Mouse (Mus musculus): ENCODE measurements around the gene Coq10b. TPM values are rescaled to one million over a fixed set of nuclear protein-coding genes. Genes with fewer than 3 reads are reported as not detected.

The Coq10b gene
- total RNA-seq, 1 experiment, result 20.4 TPM

DNA sequence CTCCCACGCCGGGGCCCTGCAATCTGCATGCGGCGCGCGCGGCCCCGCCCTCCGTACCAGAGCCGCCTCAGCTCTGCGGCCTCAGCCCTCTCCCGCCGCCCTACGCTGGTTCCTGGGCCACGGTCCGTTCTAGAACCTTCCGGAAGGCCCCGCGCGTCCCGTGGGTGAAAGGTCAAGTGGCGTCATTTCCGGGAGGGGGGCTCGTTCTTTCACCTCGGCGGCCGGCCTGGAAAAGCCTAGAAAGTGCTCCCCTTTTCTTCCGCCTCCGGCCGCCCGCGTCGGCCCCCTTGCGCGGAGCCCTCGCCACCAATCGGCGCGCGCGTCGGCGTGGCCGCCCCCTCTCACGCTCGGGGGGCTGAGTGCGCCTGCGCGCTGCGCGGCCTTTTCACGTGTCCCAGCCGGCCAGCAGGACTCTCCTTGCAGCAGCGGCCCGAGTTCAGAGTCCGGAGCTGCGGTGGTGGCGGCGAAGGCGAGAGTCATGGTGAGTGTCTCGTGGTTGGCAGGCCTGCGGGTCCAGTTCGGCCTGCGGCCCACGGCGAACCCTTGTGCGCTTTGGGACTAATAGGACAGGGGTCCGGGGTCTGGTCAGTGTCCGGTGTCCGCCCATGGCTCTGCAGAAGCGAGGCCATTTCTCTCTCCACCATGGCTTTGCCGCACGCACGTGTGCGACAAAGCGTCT lies 35.5 kb downstream of the Coq10b start, which contains the start of the genes Hspe1 and Hspd1:
TSS of gene Hspe1 (plus strand) at position 201 of the 679 bp plus-strand sequence.
TSS of gene Hspd1 (minus strand) at position 312 of the 679 bp plus-strand sequence.
- peaks cover 27% of the 10 kb centered on the region for H3K36me3 ChIP-seq (ENCODE audit: control insufficient read depth, insufficient read depth, low read length, poor library complexity, severe bottlenecking)
- TF ChIP-seq ZC3H11A (IDR thresholded peaks at IDR 0.05; ENCODE audit: borderline replicate concordance, low read depth, low read length), result no peak
- TF ChIP-seq ZNF384 (IDR thresholded peaks at IDR 0.05; ENCODE audit: low read depth, low read length), result no peak
- TF ChIP-seq HCFC1 (IDR thresholded peaks at IDR 0.05; ENCODE audit: borderline replicate concordance, insufficient read depth, low read length), result peak; percentile 77
- TF ChIP-seq MAFK (IDR thresholded peaks at IDR 0.05; ENCODE audit: insufficient read depth, low read depth, low read length), result 0 out of 2 replicates have a peak, but pooled peaks have one; percentile 23
- no peak for TF ChIP-seq CHD2 (IDR thresholded peaks at IDR 0.05; ENCODE audit: low read depth, low read length)
- H3K4me3 ChIP-seq (ENCODE audit: insufficient read depth in 1 of 2, low read depth in 1 of 2, low read length in 2 of 2, poor library complexity in 1 of 2, severe bottlenecking in 1 of 2), result peak within 1 kb of the TSS; percentile 96 to 99
- peak; percentile 96 for DNase-seq (ENCODE audit: low read depth, low spot score)
- H3K9me3 ChIP-seq (ENCODE audit: control insufficient read depth, insufficient read depth, low read depth, low read length), result no peaks in the 10 kb centered on the region
- H3K4me1 ChIP-seq (ENCODE audit: control insufficient read depth in 2 of 2, insufficient read depth in 2 of 2, low read length in 2 of 2, poor library complexity in 1 of 2), result peaks cover 0 to 2% of the 10 kb centered on the region in 2 experiments; a peak in 1 of 4 replicates
- peak within 1 kb of the TSS; percentile 96 for H3K27ac ChIP-seq (ENCODE audit: insufficient read depth, low read depth, low read length, poor library complexity, severe bottlenecking)
- peak within 1 kb of the TSS; percentile 99 for H3K9ac ChIP-seq (ENCODE audit: insufficient read depth, low read depth, low read length, poor library complexity, severe bottlenecking)
- in situ Hi-C loops (cut with MboI; ENCODE audit: low sequenced_read_pairs in 2 of 2, unreplicated experiment in 2 of 2), result no loop called here

GRCm38 (mm10) chr1:55088611-55089497 lies 36.3 kb downstream of the Coq10b start:
- peaks cover 2% of the 10 kb centered on the region in 2 experiments; a peak in 2 of 4 replicates for H3K4me1 ChIP-seq (ENCODE audit: control insufficient read depth in 2 of 2, insufficient read depth in 2 of 2, low read length in 2 of 2, poor library complexity in 1 of 2)
- peak overlapping the region; percentile 99 for H3K9ac ChIP-seq (ENCODE audit: insufficient read depth, low read depth, low read length, poor library complexity, severe bottlenecking)
- H3K27ac ChIP-seq (ENCODE audit: insufficient read depth, low read depth, low read length, poor library complexity, severe bottlenecking), result peak overlapping the region; percentile 96
- in situ Hi-C loops (cut with MboI; ENCODE audit: low sequenced_read_pairs in 2 of 2, unreplicated experiment in 2 of 2), result no loop called here
- no peak for DNase-seq (ENCODE audit: low read depth, low spot score)
- no peak for TF ChIP-seq CHD2 (IDR thresholded peaks at IDR 0.05; ENCODE audit: low read depth, low read length)
- TF ChIP-seq ZC3H11A (IDR thresholded peaks at IDR 0.05; ENCODE audit: borderline replicate concordance, low read depth, low read length), result no peak
- no peak for TF ChIP-seq ZNF384 (IDR thresholded peaks at IDR 0.05; ENCODE audit: low read depth, low read length)
- TF ChIP-seq MAFK (IDR thresholded peaks at IDR 0.05; ENCODE audit: insufficient read depth, low read depth, low read length), result no peak
- TF ChIP-seq HCFC1 (IDR thresholded peaks at IDR 0.05; ENCODE audit: borderline replicate concordance, insufficient read depth, low read length), result no peak
- peaks cover 22% of the 10 kb centered on the region for H3K36me3 ChIP-seq (ENCODE audit: control insufficient read depth, insufficient read depth, low read length, poor library complexity, severe bottlenecking)
- H3K9me3 ChIP-seq (ENCODE audit: control insufficient read depth, insufficient read depth, low read depth, low read length), result no peaks in the 10 kb centered on the region
- H3K4me3 ChIP-seq (ENCODE audit: insufficient read depth in 1 of 2, low read depth in 1 of 2, low read length in 2 of 2, poor library complexity in 1 of 2, severe bottlenecking in 1 of 2), result peak overlapping the region; percentile 96 to 99

GRCm38 (mm10) chr1:55089498-55090064 lies 37.0 kb downstream of the Coq10b start:
- TF ChIP-seq MAFK (IDR thresholded peaks at IDR 0.05; ENCODE audit: insufficient read depth, low read depth, low read length) (no peak), HCFC1 (IDR thresholded peaks at IDR 0.05; ENCODE audit: borderline replicate concordance, insufficient read depth, low read length) (no peak), ZC3H11A (IDR thresholded peaks at IDR 0.05; ENCODE audit: borderline replicate concordance, low read depth, low read length) (no peak), ZNF384 (IDR thresholded peaks at IDR 0.05; ENCODE audit: low read depth, low read length) (no peak), CHD2 (IDR thresholded peaks at IDR 0.05; ENCODE audit: low read depth, low read length) (no peak)
- Histone ChIP-seq H3K27ac (ENCODE audit: insufficient read depth, low read depth, low read length, poor library complexity, severe bottlenecking) (peak overlapping the region; percentile 29; the same call in 1 of the 2 replicates), H3K36me3 (ENCODE audit: control insufficient read depth, insufficient read depth, low read length, poor library complexity, severe bottlenecking) (peaks cover 17% of the 10 kb centered on the region), H3K9ac (ENCODE audit: insufficient read depth, low read depth, low read length, poor library complexity, severe bottlenecking) (peak overlapping the region; percentile 61; the same call in 1 of the 2 replicates), H3K4me3 (ENCODE audit: insufficient read depth in 1 of 2, low read depth in 1 of 2, low read length in 2 of 2, poor library complexity in 1 of 2, severe bottlenecking in 1 of 2) (peak overlapping the region; percentile 96 to 99), H3K4me1 (ENCODE audit: control insufficient read depth in 2 of 2, insufficient read depth in 2 of 2, low read length in 2 of 2, poor library complexity in 1 of 2) (peaks cover 2% of the 10 kb centered on the region in 2 experiments; a peak in 2 of 4 replicates), H3K9me3 (ENCODE audit: control insufficient read depth, insufficient read depth, low read depth, low read length) (no peaks in the 10 kb centered on the region)
- no peak for DNase-seq (ENCODE audit: low read depth, low spot score)
- in situ Hi-C loops (cut with MboI; ENCODE audit: low sequenced_read_pairs in 2 of 2, unreplicated experiment in 2 of 2), result no loop called here

- no peaks in the 10 kb centered on the region for H3K9me3 ChIP-seq (ENCODE audit: control insufficient read depth, insufficient read depth, low read depth, low read length)
- no peak for DNase-seq (ENCODE audit: low read depth, low spot score)
- peaks cover 10% of the 10 kb centered on the region for H3K36me3 ChIP-seq (ENCODE audit: control insufficient read depth, insufficient read depth, low read length, poor library complexity, severe bottlenecking)
- H3K4me1 ChIP-seq (ENCODE audit: control insufficient read depth in 2 of 2, insufficient read depth in 2 of 2, low read length in 2 of 2, poor library complexity in 1 of 2), result peaks cover 0 to 2% of the 10 kb centered on the region in 2 experiments; a peak in 1 of 4 replicates
- TF ChIP-seq MAFK (IDR thresholded peaks at IDR 0.05; ENCODE audit: insufficient read depth, low read depth, low read length) (no peak), ZNF384 (IDR thresholded peaks at IDR 0.05; ENCODE audit: low read depth, low read length) (no peak), ZC3H11A (IDR thresholded peaks at IDR 0.05; ENCODE audit: borderline replicate concordance, low read depth, low read length) (no peak), CHD2 (IDR thresholded peaks at IDR 0.05; ENCODE audit: low read depth, low read length) (no peak), HCFC1 (IDR thresholded peaks at IDR 0.05; ENCODE audit: borderline replicate concordance, insufficient read depth, low read length) (no peak)
- H3K27ac ChIP-seq (ENCODE audit: insufficient read depth, low read depth, low read length, poor library complexity, severe bottlenecking), result no peak overlapping the region; the same call in 1 of the 2 replicates
- H3K9ac ChIP-seq (ENCODE audit: insufficient read depth, low read depth, low read length, poor library complexity, severe bottlenecking), result no peak overlapping the region
- in situ Hi-C loops (cut with MboI; ENCODE audit: low sequenced_read_pairs in 2 of 2, unreplicated experiment in 2 of 2), result no loop called here
- no peak overlapping the region for H3K4me3 ChIP-seq (ENCODE audit: insufficient read depth in 1 of 2, low read depth in 1 of 2, low read length in 2 of 2, poor library complexity in 1 of 2, severe bottlenecking in 1 of 2)
Measured at GRCm38 (mm10) chr1:55092056-55092455, 39.5 kb downstream of the Coq10b start.
